Mouse (Mus musculus): ENCODE measurements around the gene Pdrg1. TPM values are rescaled to one million over a fixed set of nuclear protein-coding genes. Genes with fewer than 3 reads are reported as not detected.

The Pdrg1 gene
- total RNA-seq, 2 experiments from 2014 or later, result 74.9 to 81.3 TPM

DNA sequence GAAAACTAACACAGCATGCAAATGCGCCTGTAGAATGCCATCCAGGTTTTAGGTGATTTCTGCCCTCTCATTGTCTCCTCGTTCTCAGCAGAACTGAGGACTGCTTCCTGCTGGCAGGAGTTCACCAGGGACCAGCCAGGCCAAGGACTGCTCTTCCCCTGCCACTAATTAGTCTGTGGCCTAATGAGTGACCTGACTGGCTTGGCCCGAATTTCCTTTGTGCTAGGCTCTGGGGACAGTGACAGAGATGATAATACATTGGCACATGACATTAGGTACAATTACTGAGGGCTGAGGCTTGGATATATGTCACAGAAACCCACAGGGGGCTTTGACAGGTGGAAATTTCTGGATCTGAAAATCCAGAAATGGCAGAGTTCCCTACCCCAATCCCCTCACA lies 38.2 kb downstream of the Pdrg1 start:
- intact Hi-C loops (cut with DNase I), result no loop called here

GRCm38 (mm10) chr2:152965555-152965954 lies 49.7 kb downstream of the Pdrg1 start:
- intact Hi-C loops (cut with DNase I), result no loop called here
- DNase-seq, result no peak

More for the DNA sequence above, 38.2 kb downstream of the Pdrg1 start:
- DNase-seq, result no peak

GRCm38 (mm10) chr2:152962091-152962793 lies 53.0 kb downstream of the Pdrg1 start, which contains the start of gene Ttll9:
Gene Ttll9 (plus strand): TSS chr2:152962485.
- DNase-seq, result peak; percentile 69 to 71
- intact Hi-C loops (cut with DNase I), result no loop called here

Other genes starting within 250 kb of the Pdrg1 start
- 10 to 100 TPM; 40.0 to 72.4 TPM for gene Bcl2l1, start 183.7 kb downstream of the Pdrg1 start, total RNA-seq (2021)
- gene Tpx2, start 167.5 kb downstream of the Pdrg1 start, total RNA-seq (2021), result 10 to 100 TPM; 16.0 to 17.8 TPM
- gene Mylk2, start 104.1 kb downstream of the Pdrg1 start, total RNA-seq (2021), result under 1 TPM; 0.25 to 0.38 TPM
- 10 to 100 TPM in 1 of 2 experiments, 1 to 10 TPM in 1; 9.7 to 10.1 TPM for gene Foxs1, start 82.2 kb downstream of the Pdrg1 start, total RNA-seq (2021)
- under 1 TPM; 0.15 to 0.65 TPM for gene Dusp15, start 63.7 kb downstream of the Pdrg1 start, total RNA-seq (2021)
- not detected for gene Ttll9, start 52.9 kb downstream of the Pdrg1 start, total RNA-seq (2021)
- not detected for gene Xkr7, start 16.4 kb upstream of the Pdrg1 start, total RNA-seq (2021)
- 10 to 100 TPM; 26.9 to 29.1 TPM for gene Ccm2l, start 50.5 kb upstream of the Pdrg1 start, total RNA-seq (2021)
- gene Hck, start 93.0 kb upstream of the Pdrg1 start, total RNA-seq (2021), result 1 to 10 TPM; 1.0 to 1.2 TPM
- gene Tm9sf4, start 145.9 kb upstream of the Pdrg1 start, total RNA-seq (2021), result 10 to 100 TPM; 66.4 to 69.6 TPM
- 1 to 10 TPM; 3.0 to 3.2 TPM for gene Tspyl3, start 210.0 kb upstream of the Pdrg1 start, total RNA-seq (2021)
- 1 to 10 TPM; 5.7 to 7.8 TPM for gene Plagl2, start 226.0 kb upstream of the Pdrg1 start, total RNA-seq (2021)
- gene Pofut1, start 226.1 kb upstream of the Pdrg1 start, total RNA-seq (2021), result 10 to 100 TPM; 19.2 to 22.5 TPM

Measured in heart, postnatal 10 days (tissue).